Mouse (Mus musculus): ENCODE measurements around the gene Rnf150.

- no peak for TF ChIP-seq CTCF (IDR thresholded peaks at IDR 0.05; ENCODE audit: borderline replicate concordance, insufficient read depth, low read depth, low read length)
- TF ChIP-seq POLR2A (IDR thresholded peaks at IDR 0.05; ENCODE audit: borderline replicate concordance, insufficient read depth, low read length): no peak
Observed at GRCm38 (mm10) chr8:83086625-83087024, 223.5 kb downstream of the Rnf150 start.
